Mouse (Mus musculus) kidney, adult 2 months (tissue): ENCODE measurements around the gene Tsfm. TPM values are rescaled to one million over a fixed set of nuclear protein-coding genes. Genes with fewer than 3 reads are reported as not detected.

Experiments used
- DNase-seq: peaks from one replicate; pipeline ENCODE4 v3.0.0; 2021
- H3K27ac ChIP-seq: fragments of 200-500 bp; 2 replicates; pipeline ENCODE4 v1.5.1; 2012; ENCODE audit warnings: low read depth, low read length, control low read depth, inconsistent platforms; ENCODE audit not compliant: insufficient read depth
- H3K27me3 ChIP-seq: fragments of 200-500 bp; replicated peaks from 2 replicates; pipeline ENCODE4 v1.6.1; 2012; ENCODE audit warnings: mild to moderate bottlenecking, moderate library complexity, low read length, inconsistent platforms; ENCODE audit not compliant: control insufficient read depth, insufficient read depth
- H3K36me3 ChIP-seq: fragments of 200-500 bp; 2 replicates; pipeline ENCODE4 v1.6.1; 2012; ENCODE audit warnings: mild to moderate bottlenecking, moderate library complexity, low read length, inconsistent platforms; ENCODE audit not compliant: control insufficient read depth, insufficient read depth
- H3K4me1 ChIP-seq: fragments of 200-500 bp; 2 replicates; pipeline ENCODE4 v1.6.1; 2011; ENCODE audit warnings: low read length; ENCODE audit not compliant: control insufficient read depth, insufficient read depth
- H3K4me3 ChIP-seq: fragments of 200-500 bp; 2 replicates; pipeline ENCODE4 v1.5.1; 2011; ENCODE audit warnings: mild to moderate bottlenecking, low read depth, low read length, control low read depth; ENCODE audit not compliant: insufficient read depth
- CTCF ChIP-seq: fragments of 200-500 bp; conservative IDR thresholded peaks from 2 replicates; pipeline ENCODE4 v1.5.1; 2011; ENCODE audit warnings: low read depth, mild to moderate bottlenecking, control low read depth, low read length, moderate library complexity, mixed read lengths; ENCODE audit not compliant: insufficient read depth, insufficient read length
- POLR2A ChIP-seq: fragments of 200-500 bp; IDR thresholded peaks from one replicate; pipeline ENCODE4 v1.6.1; 2011; ENCODE audit warnings: low read depth, low read length, control low read depth
- WGBS: fragments of 180-500 bp; shearing (Covaris S2); methylation state at CpG from one replicate; pipeline ENCODE4 v1.1.7; 2018; 5-methylcytosine and 5-hydroxymethylcytosine counted together
- polyA plus RNA-seq: library from polyadenylated mRNA; depleted of rRNA; stranded (reverse); fragments of >200 nt; gene quantifications from 2 replicates; pipeline ENCODE4 v1.2.3, GENCODE M21; 2012

Gene Tsfm
- polyA plus RNA-seq, 1 experiment, result 54.0 TPM

DNA sequence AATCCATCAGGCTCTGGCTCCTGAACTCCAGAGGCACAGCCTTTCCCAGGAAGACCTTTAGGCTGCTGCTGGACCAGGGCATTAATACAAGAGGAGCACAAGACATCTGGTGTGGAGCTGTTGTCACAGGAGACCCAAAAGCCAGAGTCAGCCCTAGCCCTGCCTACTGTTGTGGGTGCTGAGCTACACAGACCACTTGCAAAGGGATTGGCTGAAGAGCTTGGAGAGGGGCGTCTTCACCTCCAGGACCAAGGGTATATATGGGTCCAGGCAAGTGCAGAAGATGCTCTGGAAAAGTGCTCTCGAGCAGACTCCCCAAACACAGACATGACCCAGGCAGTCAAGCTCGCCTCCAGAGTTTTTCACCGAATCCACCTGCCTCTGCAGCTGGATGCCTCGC, 17.3 kb upstream of the Tsfm start, which contains the start of gene Cyp27b1:
Cyp27b1 (plus strand) TSS at position 297 of the 400 bp plus-strand sequence.
- 27% methylated on average over 5 of the region's 5 CpGs for WGBS
- H3K4me3 ChIP-seq, result peak within 1 kb of the TSS; percentile 36
- no peaks in the 10 kb centered on the region for H3K27me3 ChIP-seq
- H3K4me1 ChIP-seq, result peaks cover 12% of the 10 kb centered on the region; the same call in 1 of the 2 replicates
- H3K36me3 ChIP-seq, result no peaks in the 10 kb centered on the region
- TF ChIP-seq POLR2A, result peak; percentile 23
- no peak for TF ChIP-seq CTCF
- H3K27ac ChIP-seq, result peak within 1 kb of the TSS; percentile 6; the same call in 1 of the 2 replicates
- no peak for DNase-seq

- TF ChIP-seq CTCF (no peak), POLR2A (no peak)
- peak; percentile 95 for DNase-seq
- Histone ChIP-seq H3K36me3 (no peaks in the 10 kb centered on the region), H3K27ac (peak overlapping the region; percentile 77), H3K27me3 (no peaks in the 10 kb centered on the region), H3K4me1 (peaks cover 10% of the 10 kb centered on the region; the same call in 1 of the 2 replicates), H3K4me3 (no peak overlapping the region)
- 41% methylated on average over 6 of the region's 6 CpGs for WGBS
Observed at GRCm38 (mm10) chr10:127043187-127043586, 12.5 kb upstream of the Tsfm start.

DNA sequence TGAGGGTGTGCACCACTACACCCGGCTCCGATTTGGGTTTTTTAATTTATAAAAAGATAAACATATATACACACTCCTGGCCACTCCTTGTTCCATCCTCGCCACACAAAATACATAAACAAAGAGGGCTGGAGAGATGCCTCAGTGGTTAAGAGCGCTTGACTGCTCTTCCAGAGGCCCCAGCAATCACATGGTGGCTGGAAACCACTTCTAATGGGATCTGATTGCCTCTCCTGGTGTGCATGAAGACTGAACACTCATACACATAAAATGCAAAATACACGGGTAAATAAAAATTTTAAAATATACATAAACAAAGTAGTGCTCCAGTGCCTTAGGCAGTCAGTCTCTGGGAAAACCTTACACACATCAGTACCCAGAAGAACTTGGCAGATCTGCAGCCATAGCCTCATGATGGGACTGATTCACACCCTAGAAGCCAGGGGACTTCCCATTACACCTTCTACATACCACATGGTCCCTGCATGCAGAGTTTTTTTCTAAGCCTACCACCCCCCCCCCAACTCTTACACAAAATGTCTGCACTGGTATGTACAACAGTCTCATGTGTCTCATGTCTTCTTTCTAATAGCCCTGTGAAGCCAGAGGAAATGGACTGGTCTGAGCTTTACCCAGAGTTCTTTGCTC, 12.0 kb upstream of the Tsfm start:
- TF ChIP-seq CTCF, result no peak
- TF ChIP-seq POLR2A, result no peak
- no peak for DNase-seq
- Histone ChIP-seq H3K4me1 (peaks cover 10% of the 10 kb centered on the region; the same call in 1 of the 2 replicates), H3K36me3 (no peaks in the 10 kb centered on the region), H3K27me3 (no peaks in the 10 kb centered on the region), H3K4me3 (peak overlapping the region; percentile 92), H3K27ac (peak overlapping the region; percentile 77)
- WGBS, result 11% methylated on average over 5 of the region's 5 CpGs

- WGBS, result under 1% methylated on average over 44 of the region's 44 CpGs
- peak; percentile 92 for DNase-seq
- peak overlapping the region; percentile 79 for H3K27ac ChIP-seq
Observed at GRCm38 (mm10) chr10:127041774-127042338, 11.2 kb upstream of the Tsfm start.

GRCm38 (mm10) chr10:127041274-127041766, 10.7 kb upstream of the Tsfm start, which contains the start of the genes Mettl1 and Eef1akmt3:
Gene Mettl1, plus strand, starts transcription at chr10:127041414.
Gene Eef1akmt3, minus strand, starts transcription at chr10:127041513.
- Histone ChIP-seq H3K4me1 (peaks cover 10% of the 10 kb centered on the region; the same call in 1 of the 2 replicates), H3K36me3 (no peaks in the 10 kb centered on the region), H3K4me3 (peak within 1 kb of the TSS; percentile 92), H3K27me3 (no peaks in the 10 kb centered on the region), H3K27ac (peak within 1 kb of the TSS; percentile 79)
- no peak for TF ChIP-seq CTCF
- no peak for TF ChIP-seq POLR2A
- under 1% methylated on average over 28 of the region's 28 CpGs for WGBS
- DNase-seq, result peak; percentile 52

More at GRCm38 (mm10) chr10:127041774-127042338, 11.2 kb upstream of the Tsfm start:
- H3K4me1 ChIP-seq, result peaks cover 10% of the 10 kb centered on the region; the same call in 1 of the 2 replicates
- H3K27me3 ChIP-seq, result no peaks in the 10 kb centered on the region
- no peaks in the 10 kb centered on the region for H3K36me3 ChIP-seq
- H3K4me3 ChIP-seq, result peak overlapping the region; percentile 92
- no peak for TF ChIP-seq POLR2A
- TF ChIP-seq CTCF, result no peak

- no peaks in the 10 kb centered on the region for H3K36me3 ChIP-seq
- peak overlapping the region; percentile 79 for H3K27ac ChIP-seq
- H3K4me1 ChIP-seq, result peaks cover 14% of the 10 kb centered on the region; the same call in 1 of the 2 replicates
- peak overlapping the region; percentile 92 for H3K4me3 ChIP-seq
- 2% methylated on average over 20 of the region's 20 CpGs for WGBS
- no peak for TF ChIP-seq POLR2A
- TF ChIP-seq CTCF, result no peak
- DNase-seq, result no peak
- H3K27me3 ChIP-seq, result no peaks in the 10 kb centered on the region
Observed at GRCm38 (mm10) chr10:127040569-127041214, 10.1 kb upstream of the Tsfm start.
